Mouse (Mus musculus) spleen, embryonic (tissue): ENCODE results near the gene Cyth4.

Source experiments
- CTCF ChIA-PET: fragments of 350-600 bp; sonication (Branson Sonifier 250); formaldehyde crosslinking; loops from one replicate; lab custom pipeline; 2022; lab: Charles Lee

Gene Cyth4

DNA sequence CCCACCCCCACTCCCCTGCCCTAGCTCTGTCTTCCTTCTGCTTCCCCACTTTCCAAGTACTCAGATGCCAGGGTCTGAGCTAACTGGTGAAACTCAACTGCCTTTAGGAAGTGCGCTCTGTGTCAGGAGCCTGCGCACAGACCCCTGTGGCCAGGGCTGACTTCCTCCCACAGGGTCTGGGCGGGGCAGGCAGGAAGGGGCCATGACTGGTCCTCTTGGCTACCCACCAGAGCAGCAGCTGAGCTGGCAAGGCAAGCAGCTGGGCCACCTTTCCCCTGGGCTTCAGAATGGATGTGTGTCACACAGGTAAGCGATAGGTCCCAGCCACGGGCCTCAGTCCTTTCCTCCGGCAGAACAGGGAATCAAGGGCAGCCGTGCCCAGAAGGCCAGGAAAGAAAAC lies at the start of gene Cyth4:
Gene Cyth4 (plus strand): TSS at position 134 of the 400 bp plus-strand sequence.
- CTCF ChIA-PET = interaction anchor here (2.3 kb wide), 1 partner anchor 9 kb away, joined by 10 read pairs; no protein-coding TSS in a partner anchor

GRCm38 (mm10) chr15:78547415-78548335 lies 49.2 kb upstream of the Cyth4 start:
- CTCF ChIA-PET = interaction anchor here (0.5 to 0.7 kb wide), 2 partner anchors 44 to 48 kb away, joined by 3 to 4 read pairs; no protein-coding TSS in a partner anchor

DNA sequence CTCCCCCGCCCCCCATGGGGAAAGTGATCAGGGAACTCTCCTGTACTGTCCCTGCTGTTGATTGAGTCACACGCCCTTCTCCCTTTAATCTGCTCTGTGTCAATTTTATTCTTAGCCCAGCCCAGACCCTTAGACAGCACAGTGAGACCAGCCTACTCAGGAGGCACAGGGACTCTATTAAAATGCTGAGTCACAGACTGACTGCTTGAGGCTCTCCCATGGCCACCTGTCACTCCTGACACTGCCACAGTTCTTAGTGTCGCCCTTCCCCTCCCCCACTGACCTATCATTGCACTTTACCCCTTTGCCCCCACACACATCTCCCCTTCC lies 48.5 kb upstream of the Cyth4 start:
- CTCF ChIA-PET = interaction anchor here (0.7 kb wide), 1 partner anchor 45 kb away, joined by 3 read pairs; no protein-coding TSS in a partner anchor

- CTCF ChIA-PET = interaction anchor here (0.7 to 1.4 kb wide), 2 partner anchors 12 to 45 kb away, joined by 3 to 4 read pairs; no protein-coding TSS in a partner anchor
These were observed 48.1 kb upstream of the Cyth4 start for GRCm38 (mm10) chr15:78548711-78549110.

- CTCF ChIA-PET = interaction anchor here (1.4 kb wide), 1 partner anchor 11 kb away, joined by 4 read pairs; no protein-coding TSS in a partner anchor
These were observed 47.6 kb upstream of the Cyth4 start for GRCm38 (mm10) chr15:78549189-78549734.

DNA sequence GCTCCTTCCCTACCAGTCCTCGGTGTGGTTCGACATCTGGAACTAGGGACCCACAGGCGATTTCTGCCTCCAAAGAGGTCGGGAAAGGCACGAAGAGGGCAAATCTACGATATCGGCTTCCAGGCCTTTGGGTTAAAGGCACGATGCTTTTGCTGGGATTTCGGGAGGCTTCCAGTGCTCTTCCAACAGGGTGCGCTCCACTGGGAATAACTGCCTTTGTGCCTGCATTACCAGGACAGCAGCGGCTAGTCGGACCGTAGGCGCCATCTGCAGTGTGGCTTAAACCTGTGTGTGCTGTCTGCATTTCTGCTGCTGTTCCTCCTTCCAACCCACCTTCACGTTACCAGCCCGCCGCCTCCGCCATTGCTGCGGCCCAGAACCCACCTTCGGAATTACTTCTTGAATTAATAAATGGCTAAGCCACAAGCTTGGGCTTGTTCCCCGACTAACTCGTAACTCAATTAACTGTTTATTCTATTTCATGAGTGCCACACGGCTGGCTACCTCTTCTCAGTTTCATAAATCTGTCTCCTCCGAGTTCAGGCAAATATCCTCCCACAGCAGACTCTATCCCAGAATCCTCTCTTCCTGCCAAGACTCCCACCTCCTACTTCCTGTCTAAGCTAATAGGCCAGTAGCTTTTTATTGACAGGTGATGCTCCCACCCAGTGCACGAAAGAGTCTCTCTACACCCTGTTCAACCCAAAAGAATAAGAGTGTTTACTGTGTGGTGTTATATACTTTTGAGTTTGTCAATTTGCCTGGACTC lies 42.1 kb upstream of the Cyth4 start:
- CTCF ChIA-PET = no interaction called here

- CTCF ChIA-PET = interaction anchor here (0.5 to 1.2 kb wide), 2 partner anchors 12 to 15 kb away, joined by 3 to 7 read pairs; partner anchors contain the start of gene Rac2
These were observed 38.9 kb upstream of the Cyth4 start for GRCm38 (mm10) chr15:78557693-78558535.

DNA sequence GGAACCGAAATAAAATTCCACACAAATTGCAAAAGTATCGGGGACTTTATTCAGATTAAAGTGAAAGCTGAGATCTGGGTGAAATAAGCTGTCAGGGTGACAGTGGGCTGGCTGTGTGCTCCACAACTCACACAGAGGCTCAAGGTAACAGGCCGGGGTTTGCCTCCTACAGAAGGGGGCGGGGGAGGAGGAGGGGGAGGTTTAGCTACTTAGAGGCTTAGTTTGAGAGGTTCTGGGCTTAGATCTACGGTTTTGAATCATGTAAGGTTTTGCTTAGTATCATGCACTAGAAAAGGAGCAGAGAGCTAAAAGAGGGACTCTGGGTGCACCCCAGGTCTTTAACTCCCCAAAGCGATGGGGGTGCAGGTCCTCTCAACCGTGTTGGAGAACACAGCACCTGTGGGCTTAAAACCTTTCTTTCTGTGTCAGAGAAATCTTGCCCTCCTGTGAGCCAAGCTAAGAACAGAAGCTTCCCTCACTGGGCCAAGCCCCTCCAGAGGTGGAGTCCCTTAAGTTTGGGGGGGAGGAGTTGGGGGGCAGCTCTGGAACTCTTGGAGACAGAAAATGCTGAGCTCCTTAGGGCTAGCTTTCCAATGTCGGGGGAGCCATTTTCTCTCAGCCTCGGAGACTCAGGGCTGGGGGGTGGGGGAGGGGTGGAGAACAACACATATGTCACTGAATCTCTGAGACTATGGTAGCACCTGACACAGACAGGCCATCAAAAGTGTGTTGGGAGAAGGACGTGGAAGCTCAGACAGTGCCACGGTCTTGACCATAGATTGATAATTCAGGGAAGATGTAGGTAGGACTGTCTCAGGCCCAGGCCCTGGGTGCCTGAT lies 37.5 kb upstream of the Cyth4 start:
- CTCF ChIA-PET = interaction anchor here (0.6 to 1.5 kb wide), 4 partner anchors 10 to 131 kb away, joined by 3 to 10 read pairs (median 4); partner anchors contain the start of gene Kctd17

DNA sequence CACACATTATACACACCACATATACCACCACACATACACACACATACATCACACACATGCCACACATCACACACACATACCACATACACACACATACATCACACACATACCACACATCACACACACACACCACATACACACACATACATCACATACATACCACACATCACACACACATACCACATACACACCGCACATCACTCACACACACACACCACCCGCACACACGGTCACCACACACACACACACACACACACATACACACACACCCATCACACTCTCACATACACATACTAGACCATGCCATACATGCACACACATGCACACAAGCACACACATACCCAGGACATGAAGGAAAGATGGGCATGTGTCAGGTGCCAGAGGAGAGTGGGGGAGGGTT lies 33.5 kb upstream of the Cyth4 start:
- CTCF ChIA-PET = interaction anchor here (0.9 to 1.3 kb wide), 2 partner anchors 13 to 19 kb away, joined by 3 to 5 read pairs; no protein-coding TSS in a partner anchor

- CTCF ChIA-PET = interaction anchor here (0.9 kb wide), 1 partner anchor 12 kb away, joined by 3 read pairs; no protein-coding TSS in a partner anchor
These were observed 32.9 kb upstream of the Cyth4 start for GRCm38 (mm10) chr15:78563937-78564336.

DNA sequence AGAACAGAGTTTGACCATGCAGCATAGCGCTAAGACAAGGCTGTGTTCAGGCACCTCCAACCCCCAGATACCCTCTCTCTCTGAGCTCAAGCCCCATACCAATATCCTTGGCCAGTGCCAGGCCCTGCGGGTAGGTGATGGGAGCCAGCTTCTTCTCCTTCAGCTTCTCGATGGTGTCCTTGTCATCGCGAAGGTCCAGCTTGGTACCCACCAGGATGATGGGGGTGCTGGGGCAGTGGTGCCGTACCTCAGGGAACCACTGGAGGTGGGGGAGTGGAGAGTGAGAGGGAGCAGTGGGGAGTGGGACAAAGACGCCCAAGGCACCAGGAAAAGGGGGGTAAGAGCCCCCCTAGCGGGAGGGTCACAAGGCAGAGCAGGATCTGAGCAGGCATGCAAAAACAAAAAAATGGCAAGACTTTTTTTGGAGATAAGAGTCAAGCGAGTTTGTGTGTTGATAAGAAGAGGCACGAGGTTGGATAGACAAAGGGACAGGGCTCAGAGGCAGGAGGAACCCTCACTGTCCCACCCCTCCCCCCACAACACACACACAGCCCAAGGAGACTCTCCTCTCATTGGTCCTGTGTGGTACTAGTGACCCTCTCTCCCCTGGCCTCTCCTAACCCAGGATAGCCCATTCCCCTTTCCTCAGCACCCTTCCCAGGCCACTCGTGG lies 31.9 kb upstream of the Cyth4 start:
- CTCF ChIA-PET = no interaction called here

- CTCF ChIA-PET = interaction anchor here (0.6 kb wide), 1 partner anchor 56 kb away, joined by 4 read pairs; no protein-coding TSS in a partner anchor
These were observed 29.2 kb upstream of the Cyth4 start for GRCm38 (mm10) chr15:78567608-78568120.

GRCm38 (mm10) chr15:78570170-78570569 lies 26.7 kb upstream of the Cyth4 start:
- CTCF ChIA-PET = interaction anchor here (0.6 to 1.3 kb wide), 3 partner anchors 10 to 196 kb away, joined by 3 read pairs; no protein-coding TSS in a partner anchor

DNA sequence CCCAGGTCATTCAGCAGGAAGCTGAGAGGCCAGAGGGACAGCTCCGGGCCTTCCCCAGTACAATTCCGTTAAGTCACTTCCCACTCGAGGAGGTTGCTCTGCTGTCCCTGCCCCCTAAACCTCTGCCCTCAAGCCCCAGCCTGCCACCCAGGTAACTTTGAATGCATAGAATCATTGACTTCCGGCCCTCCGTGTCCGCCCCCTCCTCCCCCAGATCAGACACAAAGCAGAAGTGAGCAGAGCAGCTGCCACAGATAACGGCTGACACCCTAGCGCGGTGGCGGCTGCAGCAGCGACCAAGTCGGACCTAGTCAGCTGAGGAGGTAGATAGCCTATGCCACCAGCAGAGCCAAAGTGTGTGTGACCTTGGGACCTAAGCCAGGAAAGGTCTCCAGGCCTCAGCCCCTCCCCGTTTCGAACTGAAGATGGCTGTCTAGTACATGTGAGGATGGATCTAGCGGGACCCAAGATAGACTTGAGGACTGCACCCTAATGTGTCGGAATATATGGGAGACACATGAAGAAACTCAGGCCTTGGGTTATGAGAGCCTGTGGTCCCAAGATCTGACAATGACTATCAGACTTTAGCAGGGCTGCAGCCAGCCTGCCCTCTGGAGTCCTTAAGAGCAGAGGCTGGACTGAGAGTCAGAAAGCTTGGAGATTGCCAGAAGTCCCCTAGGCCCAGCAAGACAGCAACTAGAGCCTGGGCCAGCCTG lies 25.1 kb upstream of the Cyth4 start:
- CTCF ChIA-PET = interaction anchor here (1.3 to 1.4 kb wide), 2 partner anchors 9 to 16 kb away, joined by 3 to 7 read pairs; no protein-coding TSS in a partner anchor

DNA sequence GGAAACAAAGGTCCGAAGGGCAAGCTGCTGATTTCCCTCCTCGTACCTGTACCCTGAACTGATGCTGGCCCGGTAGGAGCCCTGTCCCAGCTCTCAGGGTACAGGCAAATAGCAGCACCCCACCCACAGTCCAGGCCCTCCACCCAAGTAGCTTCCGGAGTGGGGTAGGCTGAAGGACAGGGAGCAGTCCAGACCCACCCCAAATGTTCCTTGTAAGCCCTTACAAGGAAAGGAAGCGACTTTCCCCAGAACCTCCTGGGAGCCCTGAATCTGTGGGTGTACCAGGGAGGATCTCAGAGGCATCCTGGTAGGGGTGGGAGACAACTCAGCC lies 24.6 kb upstream of the Cyth4 start:
- CTCF ChIA-PET = interaction anchor here (1.3 kb wide), 1 partner anchor 9 kb away, joined by 7 read pairs; no protein-coding TSS in a partner anchor

GRCm38 (mm10) chr15:78572658-78573397 lies 24.0 kb upstream of the Cyth4 start, which contains the start of gene Rac2:
Gene Rac2, minus strand, starts transcription at chr15:78572783.
- CTCF ChIA-PET = interaction anchor here (0.5 to 1.3 kb wide), 5 partner anchors 8 to 147 kb away, joined by 4 to 7 read pairs (median 7); no protein-coding TSS in a partner anchor
